Mouse (Mus musculus): ENCODE results near the gene Foxf1. TPM values are rescaled to one million over a fixed set of nuclear protein-coding genes. Genes with fewer than 3 reads are reported as not detected.

The Foxf1 gene
- polyA plus RNA-seq, 1 experiment from 2014 or later, result 1.8 TPM

GRCm38 (mm10) chr8:121122368-121122767 lies 38.2 kb downstream of the Foxf1 start:
- CTCF ChIA-PET, result no interaction called here
- H3K27me3 ChIP-seq, result no peaks in the 10 kb centered on the region
- in situ Hi-C loops (cut with MboI; ENCODE audit: low pct_unique_long_range_greater_than_20kb), result no loop called here
- ATAC-seq, result no peak
- DNase-seq (ENCODE audit: low read depth, low spot score), result no peak
- TF ChIP-seq CTCF (IDR thresholded peaks at IDR 0.05), result no peak
- POLR2A ChIA-PET, result no interaction called here

GRCm38 (mm10) chr8:121123113-121123512 lies 38.9 kb downstream of the Foxf1 start:
- no peaks in the 10 kb centered on the region for H3K27me3 ChIP-seq
- TF ChIP-seq CTCF (IDR thresholded peaks at IDR 0.05), result no peak
- CTCF ChIA-PET, result no interaction called here
- in situ Hi-C loops (cut with MboI; ENCODE audit: low pct_unique_long_range_greater_than_20kb), result no loop called here
- no peak for DNase-seq (ENCODE audit: low read depth, low spot score)
- ATAC-seq, result no peak
- POLR2A ChIA-PET, result no interaction called here

GRCm38 (mm10) chr8:121124547-121125239 lies 40.5 kb downstream of the Foxf1 start:
- POLR2A ChIA-PET, result no interaction called here
- CTCF ChIA-PET, result no interaction called here
- H3K27me3 ChIP-seq, result no peaks in the 10 kb centered on the region
- DNase-seq (ENCODE audit: low read depth, low spot score), result no peak
- no peak for ATAC-seq
- in situ Hi-C loops (cut with MboI; ENCODE audit: low pct_unique_long_range_greater_than_20kb), result no loop called here
- no peak for TF ChIP-seq CTCF (IDR thresholded peaks at IDR 0.05)

- peak; percentile 75 for ATAC-seq
- DNase-seq (ENCODE audit: low read depth, low spot score), result no peak
- H3K27me3 ChIP-seq, result no peaks in the 10 kb centered on the region
- POLR2A ChIA-PET, result no interaction called here
- CTCF ChIA-PET, result interaction anchor here (0.9 to 1.3 kb wide), 4 partner anchors 9 to 267 kb away, joined by 3 to 6 read pairs (median 4); partner anchors contain the start of gene Foxc2
- in situ Hi-C loops (cut with MboI; ENCODE audit: low pct_unique_long_range_greater_than_20kb), result no loop called here
- TF ChIP-seq CTCF (IDR thresholded peaks at IDR 0.05), result no peak
Measured at GRCm38 (mm10) chr8:121125311-121125876, 41.2 kb downstream of the Foxf1 start.

- DNase-seq (ENCODE audit: low read depth, low spot score) (no peak), ATAC-seq (no peak)
- POLR2A ChIA-PET, result no interaction called here
- no peaks in the 10 kb centered on the region for H3K27me3 ChIP-seq
- in situ Hi-C loops (cut with MboI; ENCODE audit: low pct_unique_long_range_greater_than_20kb), result no loop called here
- no peak for TF ChIP-seq CTCF (IDR thresholded peaks at IDR 0.05)
- CTCF ChIA-PET, result interaction anchor here (0.9 to 1.3 kb wide), 4 partner anchors 8 to 266 kb away, joined by 3 to 6 read pairs (median 4); partner anchors contain the start of gene Foxc2
Measured at GRCm38 (mm10) chr8:121126191-121126590, 42.0 kb downstream of the Foxf1 start.

DNA sequence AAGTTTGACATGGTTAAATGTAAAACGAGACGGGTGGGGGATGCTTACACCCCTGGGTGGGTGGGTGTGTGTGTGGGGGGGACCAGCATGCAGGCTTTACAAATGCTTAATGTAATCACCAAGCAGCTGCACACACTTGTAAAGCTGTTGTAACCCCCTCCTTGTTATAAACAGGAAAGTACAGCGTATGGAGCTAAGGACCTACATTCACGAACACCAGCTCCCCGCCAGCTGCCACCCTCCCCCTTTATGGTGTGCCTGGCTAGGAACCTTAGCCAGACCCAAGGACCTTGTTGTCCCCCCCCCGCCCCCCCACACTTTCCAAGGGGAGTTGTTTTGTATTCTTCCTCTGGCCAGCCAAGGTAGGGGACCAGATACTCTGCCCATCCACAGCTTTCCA lies 42.5 kb downstream of the Foxf1 start:
- DNase-seq (ENCODE audit: low read depth, low spot score) (no peak), ATAC-seq (no peak)
- peaks cover under 1% of the 10 kb centered on the region for H3K27me3 ChIP-seq
- ChIA-PET CTCF (no interaction called here), POLR2A (interaction anchor here (0.6 kb wide), 1 partner anchor 86 kb away, joined by 3 read pairs; no protein-coding TSS in a partner anchor)
- TF ChIP-seq CTCF (IDR thresholded peaks at IDR 0.05), result no peak
- in situ Hi-C loops (cut with MboI; ENCODE audit: low pct_unique_long_range_greater_than_20kb), result no loop called here

- ATAC-seq, result no peak
- ChIA-PET POLR2A (interaction anchor here (0.6 kb wide), 1 partner anchor 87 kb away, joined by 3 read pairs; no protein-coding TSS in a partner anchor), CTCF (no interaction called here)
- peaks cover 3% of the 10 kb centered on the region for H3K27me3 ChIP-seq
- in situ Hi-C loops (cut with MboI; ENCODE audit: low pct_unique_long_range_greater_than_20kb), result no loop called here
- no peak for TF ChIP-seq CTCF (IDR thresholded peaks at IDR 0.05)
- DNase-seq (ENCODE audit: low read depth, low spot score), result no peak
Measured at GRCm38 (mm10) chr8:121127291-121127701, 43.1 kb downstream of the Foxf1 start.

DNA sequence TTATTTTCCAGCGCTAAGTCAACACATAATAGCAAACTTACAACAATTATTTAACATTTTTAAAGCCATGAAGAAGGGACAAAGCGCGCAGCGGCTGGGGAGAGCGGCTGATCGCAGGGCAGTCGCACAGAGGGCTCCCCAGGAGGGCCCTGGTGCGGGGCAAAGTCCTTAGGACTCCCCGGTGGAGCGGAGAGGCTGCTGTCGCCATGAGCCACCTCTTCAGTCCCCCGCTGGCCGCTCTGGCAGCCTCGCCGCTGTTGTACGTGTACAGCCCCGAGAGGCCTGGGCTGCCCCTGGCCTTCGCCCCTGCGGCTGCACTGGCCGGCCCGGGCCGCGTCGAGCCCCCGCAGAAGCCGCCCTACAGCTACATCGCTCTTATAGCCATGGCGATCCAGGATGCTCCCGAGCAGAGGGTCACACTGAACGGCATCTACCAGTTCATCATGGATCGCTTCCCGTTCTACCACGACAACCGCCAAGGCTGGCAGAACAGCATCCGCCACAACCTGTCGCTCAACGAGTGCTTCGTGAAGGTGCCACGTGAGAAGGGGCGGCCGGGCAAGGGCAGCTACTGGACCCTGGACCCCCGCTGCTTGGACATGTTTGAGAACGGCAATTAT lies 43.7 kb downstream of the Foxf1 start, which contains the start of gene Foxl1:
Foxl1 (plus strand) TSS at position 185 of the 620 bp plus-strand sequence.
- POLR2A ChIA-PET, result no interaction called here
- ATAC-seq (no peak), DNase-seq (ENCODE audit: low read depth, low spot score) (no peak)
- H3K27me3 ChIP-seq, result peaks cover 3% of the 10 kb centered on the region
- in situ Hi-C loops (cut with MboI; ENCODE audit: low pct_unique_long_range_greater_than_20kb), result no loop called here
- TF ChIP-seq CTCF (IDR thresholded peaks at IDR 0.05), result no peak
- CTCF ChIA-PET, result no interaction called here

- DNase-seq (ENCODE audit: low read depth, low spot score), result no peak
- H3K27me3 ChIP-seq, result peaks cover 3% of the 10 kb centered on the region
- no peak for TF ChIP-seq CTCF (IDR thresholded peaks at IDR 0.05)
- CTCF ChIA-PET, result no interaction called here
- in situ Hi-C loops (cut with MboI; ENCODE audit: low pct_unique_long_range_greater_than_20kb), result no loop called here
- ATAC-seq, result no peak
- POLR2A ChIA-PET, result interaction anchor here (0.6 to 0.7 kb wide), 2 partner anchors 11 to 64 kb away, joined by 3 read pairs; no protein-coding TSS in a partner anchor
Measured at GRCm38 (mm10) chr8:121128531-121129264, 44.5 kb downstream of the Foxf1 start.

GRCm38 (mm10) chr8:121129265-121129940 lies 45.2 kb downstream of the Foxf1 start:
- no peak for TF ChIP-seq CTCF (IDR thresholded peaks at IDR 0.05)
- in situ Hi-C loops (cut with MboI; ENCODE audit: low pct_unique_long_range_greater_than_20kb), result no loop called here
- H3K27me3 ChIP-seq, result peaks cover 3% of the 10 kb centered on the region
- no peak for ATAC-seq
- ChIA-PET POLR2A (interaction anchor here (0.6 to 0.7 kb wide), 2 partner anchors 11 to 63 kb away, joined by 3 read pairs; no protein-coding TSS in a partner anchor), CTCF (no interaction called here)
- no peak for DNase-seq (ENCODE audit: low read depth, low spot score)

All from Patski (cell line).